Mouse (Mus musculus): ENCODE measurements around the gene Abcb8. TPM values are rescaled to one million over a fixed set of nuclear protein-coding genes. Genes with fewer than 3 reads are reported as not detected.

The Abcb8 gene
- polyA plus RNA-seq, 1 experiment from 2014 or later: 45.3 TPM

DNA sequence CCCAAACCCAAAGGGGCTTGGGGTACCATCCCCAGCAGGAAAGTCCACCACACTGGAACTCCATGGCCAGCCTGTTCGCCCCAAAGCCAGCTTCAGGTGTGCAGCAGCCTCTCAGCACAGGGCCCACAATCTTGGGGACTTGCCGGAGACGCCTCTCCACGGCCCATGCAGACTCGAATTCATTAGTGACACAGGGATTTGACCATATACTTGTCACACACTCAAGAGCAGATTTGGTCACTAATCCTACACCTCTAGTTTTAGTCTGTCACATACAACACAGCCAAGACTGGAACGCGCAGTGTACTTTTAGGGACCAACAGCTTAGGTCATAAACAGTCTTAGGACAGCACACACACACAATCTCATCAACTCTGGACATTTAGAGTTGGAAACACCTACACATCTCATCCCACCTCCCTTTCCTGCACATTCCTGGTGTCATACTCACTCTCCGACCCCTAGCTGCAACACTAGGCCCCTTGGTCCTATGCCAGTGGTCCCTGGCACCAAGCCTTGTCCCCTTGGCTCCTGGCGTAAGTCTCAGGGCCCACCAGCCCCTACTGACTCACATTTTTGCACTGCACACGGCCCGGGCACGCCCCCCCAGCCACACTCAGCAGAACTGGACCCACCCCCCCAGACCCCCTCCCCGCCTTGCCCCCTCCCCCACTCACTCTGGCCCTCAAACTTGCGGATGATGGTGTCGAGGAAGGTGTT lies 42.8 kb upstream of the Abcb8 start:
- peak overlapping the region; percentile 97 for H3K4me2 ChIP-seq (ENCODE audit: low read length)
- peak overlapping the region; percentile 91 for H3K9ac ChIP-seq (replicated peaks; ENCODE audit: low read length)
- H3K27ac ChIP-seq (replicated peaks; ENCODE audit: low read depth, low read length): peak overlapping the region; percentile 95
- 28% methylated on average over 15 of the region's 15 CpGs for WGBS
- peaks cover 56% of the 10 kb centered on the region for H3K4me1 ChIP-seq (ENCODE audit: control insufficient read depth, insufficient read depth, low read length)
- H3K27me3 ChIP-seq (ENCODE audit: control insufficient read depth, insufficient read depth, low read length): peaks cover 3% of the 10 kb centered on the region; the same call in 1 of the 2 replicates
- H3K4me3 ChIP-seq (replicated peaks; ENCODE audit: low read depth, low read length): peak overlapping the region; percentile 82
- no peak for ATAC-seq (ENCODE audit: low FRiP score, low TSS enrichment)
- no peaks in the 10 kb centered on the region for H3K9me3 ChIP-seq (ENCODE audit: control insufficient read depth, low read length)
- DNase-seq: peak; percentile 49
- peaks cover 3% of the 10 kb centered on the region for H3K36me3 ChIP-seq (ENCODE audit: control insufficient read depth, insufficient read depth, low read length)

DNA sequence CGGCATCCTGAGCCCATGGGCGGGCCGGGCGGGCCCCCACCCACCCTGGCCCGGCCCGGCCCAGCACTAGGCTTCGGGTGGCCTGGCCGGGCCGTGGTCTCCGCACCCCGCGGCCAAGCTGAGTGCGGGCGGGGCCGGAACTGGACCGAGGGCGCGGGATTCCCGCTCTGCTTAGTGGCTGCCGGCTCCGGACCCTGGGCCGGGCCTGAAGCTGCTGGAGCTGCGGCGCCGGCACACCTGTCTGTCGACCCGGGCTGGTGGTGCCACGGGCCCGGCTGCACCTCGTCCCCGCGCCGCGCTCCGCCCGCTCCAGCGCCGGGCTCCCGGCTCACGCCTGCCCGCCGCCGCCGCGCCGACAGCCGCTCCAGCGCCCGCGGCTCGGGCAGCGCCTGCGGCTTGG lies 42.2 kb upstream of the Abcb8 start, which contains the start of gene Kcnh2:
Gene Kcnh2, minus strand, starts transcription at position 327 of the 400 bp plus-strand sequence.
- Histone ChIP-seq H3K27ac (replicated peaks; ENCODE audit: low read depth, low read length) (peak within 1 kb of the TSS; percentile 95), H3K4me1 (ENCODE audit: control insufficient read depth, insufficient read depth, low read length) (peaks cover 56% of the 10 kb centered on the region), H3K36me3 (ENCODE audit: control insufficient read depth, insufficient read depth, low read length) (no peaks in the 10 kb centered on the region; the same call in 1 of the 2 replicates), H3K4me3 (replicated peaks; ENCODE audit: low read depth, low read length) (peak within 1 kb of the TSS; percentile 82), H3K9me3 (ENCODE audit: control insufficient read depth, low read length) (no peaks in the 10 kb centered on the region), H3K4me2 (ENCODE audit: low read length) (peak within 1 kb of the TSS; percentile 97), H3K27me3 (ENCODE audit: control insufficient read depth, insufficient read depth, low read length) (peaks cover 3% of the 10 kb centered on the region; the same call in 1 of the 2 replicates), H3K9ac (replicated peaks; ENCODE audit: low read length) (peak within 1 kb of the TSS; percentile 91)
- DNase-seq: no peak
- ATAC-seq (ENCODE audit: low FRiP score, low TSS enrichment): peak; percentile 41; the same call in 1 of the 2 replicates
- 0% methylated on average over 40 of the region's 53 CpGs for WGBS

DNA sequence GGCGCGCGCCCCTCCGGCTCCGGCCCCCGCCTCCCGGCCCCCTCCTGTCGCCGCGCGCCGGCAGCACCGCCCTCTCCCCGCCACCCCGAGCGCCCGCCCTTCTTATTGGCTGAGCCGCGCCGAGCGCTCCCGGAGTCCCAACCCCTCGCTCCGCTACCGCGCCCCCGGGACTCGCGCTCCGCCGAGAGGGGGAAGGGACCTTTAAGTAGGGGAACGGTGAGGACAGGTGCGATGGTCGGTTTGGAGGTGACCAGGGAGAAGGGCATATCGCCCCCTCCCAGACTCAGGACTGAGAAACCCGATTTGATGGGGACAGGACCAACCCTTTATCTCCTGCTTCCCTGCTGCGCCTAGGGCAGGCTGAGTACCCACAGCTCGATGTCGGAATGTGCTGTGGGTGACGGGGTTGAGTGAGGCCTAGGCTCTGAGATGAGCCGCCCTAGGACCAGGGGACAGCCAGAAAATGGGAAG lies 41.7 kb upstream of the Abcb8 start:
- H3K27ac ChIP-seq (replicated peaks; ENCODE audit: low read depth, low read length): peak overlapping the region; percentile 95
- H3K4me2 ChIP-seq (ENCODE audit: low read length): peak overlapping the region; percentile 97
- H3K27me3 ChIP-seq (ENCODE audit: control insufficient read depth, insufficient read depth, low read length): peaks cover 3% of the 10 kb centered on the region; the same call in 1 of the 2 replicates
- H3K4me3 ChIP-seq (replicated peaks; ENCODE audit: low read depth, low read length): peak overlapping the region; percentile 82
- H3K36me3 ChIP-seq (ENCODE audit: control insufficient read depth, insufficient read depth, low read length): no peaks in the 10 kb centered on the region
- H3K4me1 ChIP-seq (ENCODE audit: control insufficient read depth, insufficient read depth, low read length): peaks cover 56% of the 10 kb centered on the region
- H3K9me3 ChIP-seq (ENCODE audit: control insufficient read depth, low read length): no peaks in the 10 kb centered on the region
- DNase-seq: peak; percentile 96
- peak; percentile 88 for ATAC-seq (ENCODE audit: low FRiP score, low TSS enrichment)
- H3K9ac ChIP-seq (replicated peaks; ENCODE audit: low read length): peak overlapping the region; percentile 91
- WGBS: 1% methylated on average over 41 of the region's 41 CpGs

DNA sequence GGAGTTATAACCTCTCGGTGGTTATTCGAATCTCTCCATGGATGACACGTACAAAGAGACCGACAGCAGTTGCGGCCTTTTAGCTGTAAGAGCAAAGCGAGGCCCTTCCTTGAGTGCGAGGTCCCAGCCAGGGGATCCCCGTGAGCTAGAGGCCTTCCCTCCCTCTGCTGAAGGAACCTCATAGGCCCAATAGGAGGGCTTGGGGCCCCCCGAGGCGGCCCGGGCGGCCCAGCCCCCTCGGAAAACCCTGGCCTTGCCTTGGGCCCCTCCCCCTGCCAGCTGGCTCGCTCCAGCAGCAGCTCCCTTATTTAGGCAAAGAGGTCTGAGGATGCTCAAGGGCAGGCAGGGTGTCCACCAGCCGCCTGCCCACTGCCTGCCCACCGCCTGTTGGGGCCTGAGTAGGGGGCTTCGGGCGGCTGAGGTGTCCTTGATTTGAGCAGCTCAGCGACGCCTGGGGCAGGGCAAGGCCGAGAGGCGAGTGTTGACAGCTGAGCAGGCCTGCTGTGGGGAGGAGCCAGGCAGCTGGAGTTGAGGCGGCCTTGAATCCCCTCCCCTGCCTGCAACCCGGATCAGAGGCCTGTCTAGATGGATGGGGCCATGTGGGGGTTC lies 41.1 kb upstream of the Abcb8 start:
- Histone ChIP-seq H3K27ac (replicated peaks; ENCODE audit: low read depth, low read length) (peak overlapping the region; percentile 95), H3K27me3 (ENCODE audit: control insufficient read depth, insufficient read depth, low read length) (peaks cover 3% of the 10 kb centered on the region; the same call in 1 of the 2 replicates), H3K9me3 (ENCODE audit: control insufficient read depth, low read length) (no peaks in the 10 kb centered on the region), H3K4me2 (ENCODE audit: low read length) (peak overlapping the region; percentile 97), H3K36me3 (ENCODE audit: control insufficient read depth, insufficient read depth, low read length) (no peaks in the 10 kb centered on the region), H3K4me1 (ENCODE audit: control insufficient read depth, insufficient read depth, low read length) (peaks cover 54% of the 10 kb centered on the region), H3K4me3 (replicated peaks; ENCODE audit: low read depth, low read length) (peak overlapping the region; percentile 82), H3K9ac (replicated peaks; ENCODE audit: low read length) (peak overlapping the region; percentile 91)
- ATAC-seq (ENCODE audit: low FRiP score, low TSS enrichment) (peak; percentile 40), DNase-seq (peak; percentile 73)
- WGBS: under 1% methylated on average over 24 of the region's 24 CpGs

DNA sequence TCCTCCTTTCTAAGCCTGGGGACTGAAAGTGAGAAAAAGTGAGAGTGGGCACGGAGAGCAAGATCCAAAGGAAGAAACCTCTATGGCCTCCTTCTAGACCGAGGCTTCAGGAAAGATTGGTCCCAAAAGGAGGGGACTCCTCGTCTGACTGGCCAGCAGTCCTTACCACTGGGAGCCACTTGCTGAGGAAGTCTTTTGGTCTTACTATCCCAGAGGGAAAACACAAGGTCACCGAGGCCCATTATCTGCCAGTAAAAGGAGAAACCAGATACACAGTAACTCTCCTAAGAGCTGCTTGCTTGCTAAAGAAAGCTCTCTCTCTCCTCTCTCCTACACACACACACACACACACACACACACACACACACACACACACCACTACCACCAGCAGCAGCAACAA lies 40.1 kb upstream of the Abcb8 start:
- 30% methylated on average over 4 of the region's 4 CpGs for WGBS
- H3K4me2 ChIP-seq (ENCODE audit: low read length): no peak overlapping the region
- no peaks in the 10 kb centered on the region for H3K9me3 ChIP-seq (ENCODE audit: control insufficient read depth, low read length)
- H3K4me1 ChIP-seq (ENCODE audit: control insufficient read depth, insufficient read depth, low read length): peaks cover 46% of the 10 kb centered on the region
- peaks cover 3% of the 10 kb centered on the region; the same call in 1 of the 2 replicates for H3K27me3 ChIP-seq (ENCODE audit: control insufficient read depth, insufficient read depth, low read length)
- no peak overlapping the region for H3K9ac ChIP-seq (replicated peaks; ENCODE audit: low read length)
- ATAC-seq (ENCODE audit: low FRiP score, low TSS enrichment): no peak
- DNase-seq: no peak
- peak overlapping the region; percentile 95 for H3K27ac ChIP-seq (replicated peaks; ENCODE audit: low read depth, low read length)
- no peak overlapping the region for H3K4me3 ChIP-seq (replicated peaks; ENCODE audit: low read depth, low read length)
- no peaks in the 10 kb centered on the region for H3K36me3 ChIP-seq (ENCODE audit: control insufficient read depth, insufficient read depth, low read length)

DNA sequence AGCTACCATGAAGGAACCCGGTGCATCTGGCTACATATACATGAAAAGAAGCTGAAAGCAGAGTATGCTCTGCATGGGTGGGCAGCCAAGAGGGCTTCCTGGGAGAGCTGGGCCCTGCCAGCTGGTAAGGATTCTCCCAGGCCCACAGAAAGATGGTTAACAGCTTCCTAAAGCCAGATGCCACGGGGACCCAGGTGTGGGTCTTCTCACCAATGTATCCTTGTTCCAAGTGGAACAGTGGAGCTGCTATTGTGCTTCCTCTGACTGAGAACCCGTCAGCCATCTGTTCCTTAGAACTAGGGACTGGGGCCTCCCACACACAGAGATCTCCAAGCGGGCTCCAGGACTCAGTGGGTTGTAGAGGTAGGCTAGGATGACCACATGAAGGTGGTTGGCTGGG lies 36.7 kb upstream of the Abcb8 start:
- Histone ChIP-seq H3K4me1 (ENCODE audit: control insufficient read depth, insufficient read depth, low read length) (peaks cover 22% of the 10 kb centered on the region), H3K9ac (replicated peaks; ENCODE audit: low read length) (no peak overlapping the region), H3K4me3 (replicated peaks; ENCODE audit: low read depth, low read length) (no peak overlapping the region), H3K27me3 (ENCODE audit: control insufficient read depth, insufficient read depth, low read length) (no peaks in the 10 kb centered on the region), H3K27ac (replicated peaks; ENCODE audit: low read depth, low read length) (no peak overlapping the region), H3K4me2 (ENCODE audit: low read length) (no peak overlapping the region), H3K36me3 (ENCODE audit: control insufficient read depth, insufficient read depth, low read length) (no peaks in the 10 kb centered on the region), H3K9me3 (ENCODE audit: control insufficient read depth, low read length) (no peaks in the 10 kb centered on the region)
- DNase-seq: no peak
- ATAC-seq (ENCODE audit: low FRiP score, low TSS enrichment): no peak
- 53% methylated on average over 4 of the region's 4 CpGs for WGBS

DNA sequence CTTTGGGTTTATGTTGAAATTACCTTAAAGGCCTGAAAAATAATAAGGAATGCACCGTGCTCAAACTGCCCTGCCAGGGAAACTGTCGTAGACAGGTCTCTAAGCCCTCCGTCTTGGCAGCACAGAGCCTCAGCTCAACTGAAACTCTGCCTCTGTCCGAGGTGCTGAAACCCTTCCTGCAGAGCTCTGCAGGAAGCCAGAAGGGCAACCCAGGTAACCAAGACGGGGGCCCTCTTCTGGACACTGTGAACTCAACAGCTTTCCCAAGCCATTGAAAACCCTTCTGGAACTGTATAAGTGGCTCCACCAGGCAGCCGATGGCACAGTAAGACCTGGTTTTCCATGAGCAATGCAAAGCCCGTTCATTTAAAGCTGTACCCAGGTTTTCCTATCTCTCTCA lies 36.0 kb upstream of the Abcb8 start:
- Histone ChIP-seq H3K9me3 (ENCODE audit: control insufficient read depth, low read length) (no peaks in the 10 kb centered on the region), H3K27ac (replicated peaks; ENCODE audit: low read depth, low read length) (no peak overlapping the region), H3K27me3 (ENCODE audit: control insufficient read depth, insufficient read depth, low read length) (no peaks in the 10 kb centered on the region), H3K9ac (replicated peaks; ENCODE audit: low read length) (no peak overlapping the region), H3K36me3 (ENCODE audit: control insufficient read depth, insufficient read depth, low read length) (no peaks in the 10 kb centered on the region), H3K4me2 (ENCODE audit: low read length) (no peak overlapping the region), H3K4me3 (replicated peaks; ENCODE audit: low read depth, low read length) (no peak overlapping the region), H3K4me1 (ENCODE audit: control insufficient read depth, insufficient read depth, low read length) (peaks cover 16% of the 10 kb centered on the region)
- WGBS: 16% methylated on average over 7 of the region's 7 CpGs
- DNase-seq (peak; percentile 83), ATAC-seq (ENCODE audit: low FRiP score, low TSS enrichment) (no peak)

DNA sequence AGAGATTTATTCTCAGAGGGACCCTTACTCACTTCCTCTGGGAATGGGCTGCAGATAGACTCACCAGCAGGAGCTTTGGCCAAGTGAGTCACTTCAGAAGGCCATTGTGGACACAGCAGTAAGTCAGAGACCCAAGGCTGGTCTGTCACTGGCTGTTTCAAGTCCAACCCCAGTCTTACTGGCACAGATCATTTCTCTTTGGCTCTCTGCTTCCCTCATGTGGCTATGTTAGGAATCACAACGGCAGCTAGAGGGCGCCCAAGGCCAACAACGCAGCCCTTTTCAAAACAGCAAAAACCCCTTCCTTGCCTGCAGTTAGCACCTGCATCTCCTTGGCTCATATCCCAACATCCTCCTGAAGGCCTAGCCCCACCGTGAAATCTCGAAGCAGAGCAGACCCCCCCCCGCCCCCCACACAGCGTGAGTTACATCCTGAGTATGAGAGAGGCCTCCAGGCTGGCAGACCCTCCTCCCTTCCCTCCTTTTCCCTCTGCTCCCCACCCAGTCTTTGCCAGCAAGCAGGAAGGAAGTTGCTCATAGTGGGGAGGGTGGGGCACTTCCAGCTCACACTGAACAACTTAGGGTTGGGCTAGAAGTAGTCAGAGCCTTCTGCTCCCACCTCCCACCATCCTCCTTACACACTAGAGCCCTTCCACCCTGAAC lies 32.5 kb upstream of the Abcb8 start:
- no peaks in the 10 kb centered on the region for H3K9me3 ChIP-seq (ENCODE audit: control insufficient read depth, low read length)
- H3K4me2 ChIP-seq (ENCODE audit: low read length): no peak overlapping the region
- no peak overlapping the region for H3K27ac ChIP-seq (replicated peaks; ENCODE audit: low read depth, low read length)
- no peak overlapping the region; the same call in 1 of the 2 replicates for H3K9ac ChIP-seq (replicated peaks; ENCODE audit: low read length)
- no peaks in the 10 kb centered on the region for H3K4me1 ChIP-seq (ENCODE audit: control insufficient read depth, insufficient read depth, low read length)
- H3K27me3 ChIP-seq (ENCODE audit: control insufficient read depth, insufficient read depth, low read length): no peaks in the 10 kb centered on the region
- H3K36me3 ChIP-seq (ENCODE audit: control insufficient read depth, insufficient read depth, low read length): no peaks in the 10 kb centered on the region
- ATAC-seq (ENCODE audit: low FRiP score, low TSS enrichment): peak; percentile 70
- no peak overlapping the region for H3K4me3 ChIP-seq (replicated peaks; ENCODE audit: low read depth, low read length)
- peak; percentile 93 for DNase-seq
- 0% methylated on average over 7 of the region's 7 CpGs for WGBS
